Mouse (Mus musculus): Measurements from ENCODE around the gene Ptn. TPM values are rescaled to one million over a fixed set of nuclear protein-coding genes. Genes with fewer than 3 reads are reported as not detected.
A peak's percentile ranks its signal among the peaks of the same experiment; 100 is the strongest.

Gene Ptn
- polyA plus RNA-seq, 1 experiment from 2014 or later = 674 TPM

DNA sequence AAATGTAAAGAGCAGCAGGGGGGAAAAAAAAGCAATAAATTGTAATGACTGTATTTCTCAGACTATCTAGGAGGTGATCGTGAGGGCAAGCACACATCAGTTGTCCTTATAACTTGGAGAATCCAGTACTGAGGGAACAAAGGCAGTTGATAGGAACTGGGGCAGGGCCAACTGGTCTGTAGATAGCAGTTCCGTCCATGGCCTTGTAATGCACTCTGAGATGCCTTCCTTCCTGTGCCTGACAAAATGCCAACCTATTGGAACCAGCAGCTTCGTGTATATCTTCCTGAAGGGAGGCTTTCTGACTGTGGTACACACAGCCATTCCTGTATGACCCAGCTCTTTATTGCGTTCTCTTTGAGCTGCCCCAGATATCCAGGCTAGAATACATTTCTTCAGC is 27.5 kb downstream of the Ptn start:
- no peak overlapping the region for H3K9ac ChIP-seq (replicated peaks; ENCODE audit: low read depth, low read length)
- no peak overlapping the region for H3K4me3 ChIP-seq (ENCODE audit: low read depth, low read length)
- H3K27ac ChIP-seq (ENCODE audit: low read depth, low read length) = peak overlapping the region; percentile 10; the same call in 1 of the 2 replicates
- ATAC-seq (ENCODE audit: low read depth) = no peak
- H3K9me3 ChIP-seq (ENCODE audit: control insufficient read depth, low read length) = no peaks in the 10 kb centered on the region
- no peak overlapping the region for H3K4me2 ChIP-seq (ENCODE audit: low read depth, low read length)
- peaks cover 25% of the 10 kb centered on the region for H3K4me1 ChIP-seq (ENCODE audit: control insufficient read depth, insufficient read depth, low read length)
- H3K36me3 ChIP-seq (ENCODE audit: control insufficient read depth, insufficient read depth, low read length) = no peaks in the 10 kb centered on the region
- H3K27me3 ChIP-seq (ENCODE audit: control insufficient read depth, insufficient read depth, low read length) = no peaks in the 10 kb centered on the region
- 54% methylated on average over 4 of the region's 4 CpGs for WGBS

DNA sequence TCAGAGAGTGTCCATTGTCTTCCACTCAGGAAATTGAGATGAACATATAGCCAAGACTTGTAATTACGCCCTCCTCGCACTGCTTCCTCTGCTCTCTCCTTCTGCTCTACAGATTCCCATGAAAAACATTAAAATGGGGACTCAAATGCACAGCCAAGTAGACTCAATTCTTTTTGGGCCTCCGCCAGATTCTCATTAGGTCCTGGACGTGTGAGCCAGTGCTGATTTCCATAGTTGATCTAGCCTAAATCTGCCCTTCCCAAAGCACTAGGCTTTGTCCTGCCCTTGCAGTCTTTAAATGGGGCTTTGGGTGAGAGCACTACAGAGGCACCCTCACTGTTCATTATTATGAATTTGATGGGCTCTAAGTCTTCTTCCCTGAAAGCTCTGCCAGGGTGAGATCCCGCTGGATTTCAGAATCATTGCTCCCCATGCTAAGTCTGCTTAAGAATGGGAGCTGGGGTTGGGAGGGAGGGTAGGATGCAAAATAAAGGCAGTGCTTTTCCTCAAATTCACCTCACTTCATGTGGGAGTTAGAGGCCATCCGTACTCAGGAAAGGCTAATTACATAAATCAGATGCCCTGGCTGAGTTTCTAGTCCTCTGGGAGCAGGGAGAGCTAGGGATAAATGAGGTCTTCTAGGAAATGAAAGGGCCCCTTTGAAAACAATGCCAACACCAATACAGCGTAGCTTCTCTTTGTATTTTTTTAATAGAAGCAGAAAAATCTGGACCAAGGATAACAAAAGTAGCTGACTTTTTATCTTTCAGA is 32.3 kb downstream of the Ptn start:
- peaks cover 36% of the 10 kb centered on the region for H3K4me1 ChIP-seq (ENCODE audit: control insufficient read depth, insufficient read depth, low read length)

DNA sequence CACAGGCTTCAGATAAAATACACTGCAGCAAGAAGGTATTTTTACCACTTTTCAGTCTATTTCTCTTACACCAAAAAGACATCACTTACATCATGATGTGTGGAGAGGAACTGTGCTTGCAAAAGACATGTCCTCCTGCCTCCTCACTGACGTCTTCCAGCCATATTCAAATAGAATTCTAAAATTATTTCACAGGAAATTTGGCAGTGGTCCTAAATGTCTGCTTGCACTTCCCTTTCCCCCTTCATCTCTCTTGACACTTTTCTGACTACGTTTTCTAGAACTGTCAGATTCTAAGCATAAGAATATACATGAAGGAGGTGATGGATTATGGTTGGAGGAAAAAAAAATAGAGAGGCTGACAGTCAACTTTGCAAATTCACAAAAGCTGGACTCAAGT is 33.0 kb downstream of the Ptn start:
- Histone ChIP-seq H3K4me2 (ENCODE audit: low read depth, low read length) (no peak overlapping the region), H3K9ac (replicated peaks; ENCODE audit: low read depth, low read length) (no peak overlapping the region), H3K4me1 (ENCODE audit: control insufficient read depth, insufficient read depth, low read length) (peaks cover 36% of the 10 kb centered on the region), H3K4me3 (ENCODE audit: low read depth, low read length) (no peak overlapping the region), H3K36me3 (ENCODE audit: control insufficient read depth, insufficient read depth, low read length) (no peaks in the 10 kb centered on the region), H3K9me3 (ENCODE audit: control insufficient read depth, low read length) (no peaks in the 10 kb centered on the region), H3K27ac (ENCODE audit: low read depth, low read length) (peak overlapping the region; percentile 24; the same call in 1 of the 2 replicates), H3K27me3 (ENCODE audit: control insufficient read depth, insufficient read depth, low read length) (no peaks in the 10 kb centered on the region)
- 21% methylated on average over 2 of the region's 2 CpGs for WGBS
- ATAC-seq (ENCODE audit: low read depth) = no peak

More for the DNA sequence above, 32.3 kb downstream of the Ptn start:
- Histone ChIP-seq H3K9ac (replicated peaks; ENCODE audit: low read depth, low read length) (no peak overlapping the region), H3K27me3 (ENCODE audit: control insufficient read depth, insufficient read depth, low read length) (no peaks in the 10 kb centered on the region), H3K9me3 (ENCODE audit: control insufficient read depth, low read length) (no peaks in the 10 kb centered on the region), H3K27ac (ENCODE audit: low read depth, low read length) (peak overlapping the region; percentile 52; the same call in 1 of the 2 replicates), H3K36me3 (ENCODE audit: control insufficient read depth, insufficient read depth, low read length) (no peaks in the 10 kb centered on the region), H3K4me2 (ENCODE audit: low read depth, low read length) (no peak overlapping the region), H3K4me3 (ENCODE audit: low read depth, low read length) (no peak overlapping the region)
- ATAC-seq (ENCODE audit: low read depth) = 0 out of 2 replicates have a peak, but pooled peaks have one; percentile 25
- 30% methylated on average over 7 of the region's 7 CpGs for WGBS

DNA sequence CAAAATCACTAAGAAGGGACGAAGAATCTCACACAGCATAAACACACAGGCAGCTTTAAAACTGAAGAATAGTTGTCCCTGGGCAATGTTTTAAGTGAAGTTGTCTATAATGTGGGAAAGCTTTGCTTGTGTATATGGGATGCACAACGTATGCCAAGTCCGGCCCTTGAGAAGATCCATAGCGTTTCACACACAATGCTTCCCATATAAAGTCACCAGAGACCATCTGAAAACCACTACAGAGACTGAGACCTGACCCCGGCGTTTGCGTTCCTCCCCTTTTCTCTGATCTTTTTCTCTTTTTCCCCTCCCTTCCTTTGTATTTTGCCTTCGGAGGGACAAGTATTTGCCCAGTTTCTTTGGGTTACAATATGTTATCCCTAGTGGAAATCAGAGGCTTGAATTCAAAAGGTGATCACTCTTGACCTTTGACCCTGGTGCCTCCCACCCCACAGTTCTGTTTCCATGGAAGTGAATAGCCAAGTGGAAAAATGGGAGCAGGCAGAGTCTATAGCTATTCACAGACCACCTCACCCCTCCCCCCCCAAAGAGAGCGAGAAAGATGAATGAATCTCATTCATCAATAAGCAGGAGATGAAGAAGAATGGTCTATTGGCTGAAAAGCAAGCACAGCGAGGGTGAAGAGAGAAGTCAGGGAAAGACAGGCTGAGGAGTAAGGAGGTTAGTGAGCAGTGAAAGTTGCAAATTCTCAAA is 34.2 kb downstream of the Ptn start:
- Histone ChIP-seq H3K4me3 (ENCODE audit: low read depth, low read length) (no peak overlapping the region), H3K27me3 (ENCODE audit: control insufficient read depth, insufficient read depth, low read length) (no peaks in the 10 kb centered on the region), H3K27ac (ENCODE audit: low read depth, low read length) (no peak overlapping the region), H3K4me2 (ENCODE audit: low read depth, low read length) (no peak overlapping the region), H3K4me1 (ENCODE audit: control insufficient read depth, insufficient read depth, low read length) (peaks cover 36% of the 10 kb centered on the region), H3K9me3 (ENCODE audit: control insufficient read depth, low read length) (no peaks in the 10 kb centered on the region), H3K36me3 (ENCODE audit: control insufficient read depth, insufficient read depth, low read length) (no peaks in the 10 kb centered on the region), H3K9ac (replicated peaks; ENCODE audit: low read depth, low read length) (no peak overlapping the region)
- ATAC-seq (ENCODE audit: low read depth) = peak; percentile 59
- 12% methylated on average over 10 of the region's 10 CpGs for WGBS

DNA sequence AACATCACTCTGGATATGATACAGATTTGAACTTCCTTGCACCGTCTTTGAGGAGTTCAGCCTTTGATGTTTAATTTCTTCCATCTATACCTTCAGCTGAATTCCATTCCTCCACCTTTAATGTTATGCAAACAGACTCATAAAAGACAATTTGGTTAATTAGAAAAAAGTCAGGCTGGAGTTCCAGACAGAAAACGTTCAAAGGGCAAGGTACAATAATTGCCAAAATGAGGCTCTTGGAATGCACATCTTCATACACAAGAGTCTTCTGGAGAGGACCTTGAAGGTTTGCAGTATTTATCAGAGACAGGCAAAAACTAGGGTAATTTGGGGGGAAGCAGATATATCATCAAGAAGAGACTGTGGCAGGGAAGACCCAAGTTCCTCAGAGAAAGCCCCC is 37.5 kb downstream of the Ptn start:
- Histone ChIP-seq H3K4me3 (ENCODE audit: low read depth, low read length) (no peak overlapping the region), H3K27ac (ENCODE audit: low read depth, low read length) (no peak overlapping the region), H3K36me3 (ENCODE audit: control insufficient read depth, insufficient read depth, low read length) (no peaks in the 10 kb centered on the region), H3K27me3 (ENCODE audit: control insufficient read depth, insufficient read depth, low read length) (no peaks in the 10 kb centered on the region), H3K4me1 (ENCODE audit: control insufficient read depth, insufficient read depth, low read length) (peaks cover 22% of the 10 kb centered on the region), H3K9me3 (ENCODE audit: control insufficient read depth, low read length) (no peaks in the 10 kb centered on the region), H3K9ac (replicated peaks; ENCODE audit: low read depth, low read length) (no peak overlapping the region), H3K4me2 (ENCODE audit: low read depth, low read length) (no peak overlapping the region)
- ATAC-seq (ENCODE audit: low read depth) = no peak
- 70% methylated on average over 2 of the region's 2 CpGs for WGBS

DNA sequence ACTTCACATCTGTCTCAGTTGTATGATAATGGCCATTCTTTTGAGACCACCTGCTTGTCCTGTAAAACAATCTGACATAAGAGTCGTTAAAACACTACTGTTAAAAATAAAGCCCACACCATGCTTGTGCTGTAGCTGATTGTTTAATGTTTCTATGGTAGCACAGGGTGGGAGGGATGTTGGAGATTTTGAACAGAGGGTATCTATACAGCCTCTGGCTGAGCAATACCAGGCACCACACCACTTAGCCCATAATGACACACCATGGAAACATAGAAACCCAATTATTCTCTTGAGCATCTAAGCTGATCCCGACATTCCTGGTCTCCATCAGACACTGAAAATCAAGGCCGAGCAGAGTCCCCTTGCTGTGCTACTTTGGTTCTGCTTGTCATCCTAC is 41.0 kb downstream of the Ptn start:
- no peaks in the 10 kb centered on the region for H3K36me3 ChIP-seq (ENCODE audit: control insufficient read depth, insufficient read depth, low read length)
- H3K27me3 ChIP-seq (ENCODE audit: control insufficient read depth, insufficient read depth, low read length) = no peaks in the 10 kb centered on the region
- H3K9ac ChIP-seq (replicated peaks; ENCODE audit: low read depth, low read length) = no peak overlapping the region
- WGBS = 69% methylated on average over 3 of the region's 3 CpGs
- H3K4me1 ChIP-seq (ENCODE audit: control insufficient read depth, insufficient read depth, low read length) = no peaks in the 10 kb centered on the region
- H3K4me3 ChIP-seq (ENCODE audit: low read depth, low read length) = no peak overlapping the region
- no peaks in the 10 kb centered on the region for H3K9me3 ChIP-seq (ENCODE audit: control insufficient read depth, low read length)
- no peak for ATAC-seq (ENCODE audit: low read depth)
- H3K4me2 ChIP-seq (ENCODE audit: low read depth, low read length) = no peak overlapping the region
- H3K27ac ChIP-seq (ENCODE audit: low read depth, low read length) = no peak overlapping the region

DNA sequence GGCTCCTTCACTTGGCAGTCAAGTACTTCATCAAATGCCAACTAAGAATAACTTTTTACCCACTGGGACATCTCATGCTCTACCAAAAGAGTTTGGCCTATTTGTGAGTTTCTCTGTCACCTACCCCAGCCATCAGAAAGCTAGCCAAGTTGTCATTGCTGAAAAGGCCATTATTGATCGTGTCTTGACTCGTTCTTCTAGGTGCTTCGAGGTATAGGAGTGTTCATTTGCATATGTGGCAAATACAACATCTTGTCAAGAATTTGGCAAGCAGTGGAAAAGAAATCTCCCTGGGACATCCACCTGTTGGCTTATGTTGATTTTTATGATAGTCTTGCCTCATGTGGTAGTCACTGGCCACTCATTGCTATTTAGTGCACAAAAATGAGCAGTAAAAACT is 43.1 kb downstream of the Ptn start:
- no peak for ATAC-seq (ENCODE audit: low read depth)
- H3K4me3 ChIP-seq (ENCODE audit: low read depth, low read length) = no peak overlapping the region
- 87% methylated on average over 3 of the region's 3 CpGs for WGBS
- no peaks in the 10 kb centered on the region for H3K27me3 ChIP-seq (ENCODE audit: control insufficient read depth, insufficient read depth, low read length)
- H3K9ac ChIP-seq (replicated peaks; ENCODE audit: low read depth, low read length) = no peak overlapping the region
- H3K4me2 ChIP-seq (ENCODE audit: low read depth, low read length) = no peak overlapping the region
- no peaks in the 10 kb centered on the region for H3K36me3 ChIP-seq (ENCODE audit: control insufficient read depth, insufficient read depth, low read length)
- no peaks in the 10 kb centered on the region for H3K9me3 ChIP-seq (ENCODE audit: control insufficient read depth, low read length)
- H3K27ac ChIP-seq (ENCODE audit: low read depth, low read length) = no peak overlapping the region
- H3K4me1 ChIP-seq (ENCODE audit: control insufficient read depth, insufficient read depth, low read length) = no peaks in the 10 kb centered on the region

DNA sequence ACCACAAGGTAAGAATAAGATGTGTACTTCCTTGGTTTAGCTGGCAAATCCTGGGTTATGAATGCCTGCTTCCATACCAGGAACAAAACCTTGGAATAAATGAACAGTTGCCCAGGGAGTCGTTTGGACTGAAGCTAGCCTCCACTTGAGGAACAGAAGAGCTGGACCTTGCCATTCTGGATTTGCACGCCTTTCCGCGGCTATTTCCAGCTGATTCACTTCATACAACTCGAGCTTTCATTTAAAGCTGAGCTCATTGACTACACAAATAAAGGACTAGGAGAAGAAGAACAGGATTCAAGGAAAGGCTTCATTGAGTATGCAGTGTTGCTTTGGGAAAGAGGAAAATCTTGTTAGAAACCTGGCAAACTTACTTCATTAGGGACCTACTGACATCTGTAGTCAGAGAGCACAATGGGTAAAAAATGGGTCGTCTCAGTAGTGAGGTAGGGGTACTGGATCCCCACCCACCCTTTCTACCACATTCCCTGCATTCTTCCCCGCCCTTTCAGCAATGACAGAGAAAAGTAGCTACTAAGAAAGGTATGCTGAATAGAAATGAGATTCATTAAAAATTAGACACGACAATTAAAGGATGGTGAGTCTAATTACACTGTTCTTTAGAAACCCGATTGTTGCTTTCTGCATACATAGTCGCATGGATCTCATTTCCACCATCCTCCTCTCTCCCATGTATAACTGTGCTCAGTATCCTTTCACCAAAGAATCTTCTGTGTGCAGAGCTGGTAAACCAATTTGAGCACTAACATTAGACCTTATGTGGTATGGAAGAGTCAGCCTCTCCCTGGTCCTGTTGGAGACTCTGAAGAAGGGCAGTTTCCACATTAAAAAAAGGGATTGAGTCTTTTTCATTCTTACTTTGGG is 54.8 kb downstream of the Ptn start:
- H3K4me2 ChIP-seq (ENCODE audit: low read depth, low read length) = no peak overlapping the region
- H3K9me3 ChIP-seq (ENCODE audit: control insufficient read depth, low read length) = no peaks in the 10 kb centered on the region
- WGBS = 40% methylated on average over 10 of the region's 10 CpGs
- H3K27ac ChIP-seq (ENCODE audit: low read depth, low read length) = no peak overlapping the region
- H3K36me3 ChIP-seq (ENCODE audit: control insufficient read depth, insufficient read depth, low read length) = no peaks in the 10 kb centered on the region
- H3K4me3 ChIP-seq (ENCODE audit: low read depth, low read length) = no peak overlapping the region
- ATAC-seq (ENCODE audit: low read depth) = no peak
- no peaks in the 10 kb centered on the region for H3K4me1 ChIP-seq (ENCODE audit: control insufficient read depth, insufficient read depth, low read length)
- H3K9ac ChIP-seq (replicated peaks; ENCODE audit: low read depth, low read length) = no peak overlapping the region
- no peaks in the 10 kb centered on the region for H3K27me3 ChIP-seq (ENCODE audit: control insufficient read depth, insufficient read depth, low read length)
